Mouse (Mus musculus): Measurements from ENCODE around the gene Gm13212. TPM values are rescaled to one million over a fixed set of nuclear protein-coding genes. Genes with fewer than 3 reads are reported as not detected.
"Not testable (repeated sequence)": the region's sequence is repeated elsewhere in the genome, so short reads cannot be mapped to it uniquely, and the experiment has no call there.

Gm13212 gene
- polyA plus RNA-seq, 1 experiment from 2014 or later: 5.0 TPM

- 79% methylated on average over 8 of the region's 8 CpGs for WGBS
- H3K36me3 ChIP-seq (ENCODE audit: control insufficient read depth, insufficient read depth); H3K27me3 ChIP-seq (ENCODE audit: control insufficient read depth, insufficient read depth, low read length); H3K4me3 ChIP-seq (ENCODE audit: low read length); H3K9me3 ChIP-seq (replicated peaks; ENCODE audit: control insufficient read depth, low read length); H3K4me2 ChIP-seq (ENCODE audit: low read depth, low read length); H3K9ac ChIP-seq (ENCODE audit: low read length); ATAC-seq (replicated peaks; ENCODE audit: extremely low read depth, insufficient read depth, low FRiP score); H3K27ac ChIP-seq (ENCODE audit: low read length); H3K4me1 ChIP-seq (ENCODE audit: control insufficient read depth, insufficient read depth, low read length): not testable (repeated sequence)
Observed at GRCm38 (mm10) chr4:145576623-145577022, 8.3 kb upstream of the Gm13212 start.

- H3K27ac ChIP-seq (ENCODE audit: low read length); H3K4me2 ChIP-seq (ENCODE audit: low read depth, low read length); ATAC-seq (replicated peaks; ENCODE audit: extremely low read depth, insufficient read depth, low FRiP score); H3K4me1 ChIP-seq (ENCODE audit: control insufficient read depth, insufficient read depth, low read length); H3K9ac ChIP-seq (ENCODE audit: low read length); H3K4me3 ChIP-seq (ENCODE audit: low read length); H3K27me3 ChIP-seq (ENCODE audit: control insufficient read depth, insufficient read depth, low read length); H3K9me3 ChIP-seq (replicated peaks; ENCODE audit: control insufficient read depth, low read length); H3K36me3 ChIP-seq (ENCODE audit: control insufficient read depth, insufficient read depth): not testable (repeated sequence)
- 67% methylated on average over 1 of the region's 1 CpGs for WGBS
Observed at GRCm38 (mm10) chr4:145580333-145580732, 4.6 kb upstream of the Gm13212 start.

- not testable (repeated sequence) for H3K27me3 ChIP-seq (ENCODE audit: control insufficient read depth, insufficient read depth, low read length); H3K27ac ChIP-seq (ENCODE audit: low read length); H3K9me3 ChIP-seq (replicated peaks; ENCODE audit: control insufficient read depth, low read length); H3K4me1 ChIP-seq (ENCODE audit: control insufficient read depth, insufficient read depth, low read length); H3K9ac ChIP-seq (ENCODE audit: low read length); H3K36me3 ChIP-seq (ENCODE audit: control insufficient read depth, insufficient read depth); ATAC-seq (replicated peaks; ENCODE audit: extremely low read depth, insufficient read depth, low FRiP score)
- Histone ChIP-seq H3K4me3 (ENCODE audit: low read length) (peak overlapping the region; percentile 48; the same call in 1 of the 2 replicates), H3K4me2 (ENCODE audit: low read depth, low read length) (peak overlapping the region; percentile 49; the same call in 1 of the 2 replicates)
- WGBS: 62% methylated on average over 2 of the region's 2 CpGs
Observed at GRCm38 (mm10) chr4:145586046-145586445, 1.1 kb downstream of the Gm13212 start.

GRCm38 (mm10) chr4:145594183-145594582 lies 9.2 kb downstream of the Gm13212 start:
- not testable (repeated sequence) for ATAC-seq (replicated peaks; ENCODE audit: extremely low read depth, insufficient read depth, low FRiP score); H3K27ac ChIP-seq (ENCODE audit: low read length)
- 71% methylated on average over 1 of the region's 1 CpGs for WGBS

GRCm38 (mm10) chr4:145594798-145595197 lies 9.8 kb downstream of the Gm13212 start:
- not testable (repeated sequence) for H3K9ac ChIP-seq (ENCODE audit: low read length); H3K27ac ChIP-seq (ENCODE audit: low read length); H3K36me3 ChIP-seq (ENCODE audit: control insufficient read depth, insufficient read depth); H3K9me3 ChIP-seq (replicated peaks; ENCODE audit: control insufficient read depth, low read length); H3K4me1 ChIP-seq (ENCODE audit: control insufficient read depth, insufficient read depth, low read length); H3K4me2 ChIP-seq (ENCODE audit: low read depth, low read length); H3K27me3 ChIP-seq (ENCODE audit: control insufficient read depth, insufficient read depth, low read length); H3K4me3 ChIP-seq (ENCODE audit: low read length)
- peak; percentile 32 for ATAC-seq (replicated peaks; ENCODE audit: extremely low read depth, insufficient read depth, low FRiP score)
- 84% methylated on average over 3 of the region's 4 CpGs for WGBS

More at GRCm38 (mm10) chr4:145594183-145594582, 9.2 kb downstream of the Gm13212 start:
- H3K4me3 ChIP-seq (ENCODE audit: low read length); H3K27me3 ChIP-seq (ENCODE audit: control insufficient read depth, insufficient read depth, low read length); H3K36me3 ChIP-seq (ENCODE audit: control insufficient read depth, insufficient read depth); H3K4me1 ChIP-seq (ENCODE audit: control insufficient read depth, insufficient read depth, low read length); H3K9ac ChIP-seq (ENCODE audit: low read length); H3K9me3 ChIP-seq (replicated peaks; ENCODE audit: control insufficient read depth, low read length); H3K4me2 ChIP-seq (ENCODE audit: low read depth, low read length): not testable (repeated sequence)

GRCm38 (mm10) chr4:145640416-145641185 lies 55.6 kb downstream of the Gm13212 start:
- whole genome bisulfite sequencing: 19% methylated on average over 81 of the region's 83 CpGs
- not testable (repeated sequence) for H3K27ac ChIP-seq (ENCODE audit: low read length); H3K9ac ChIP-seq (ENCODE audit: low read length); H3K27me3 ChIP-seq (ENCODE audit: control insufficient read depth, insufficient read depth, low read length); H3K36me3 ChIP-seq (ENCODE audit: control insufficient read depth, insufficient read depth); H3K4me1 ChIP-seq (ENCODE audit: control insufficient read depth, insufficient read depth, low read length); ATAC-seq (replicated peaks; ENCODE audit: extremely low read depth, insufficient read depth, low FRiP score); H3K9me3 ChIP-seq (replicated peaks; ENCODE audit: control insufficient read depth, low read length); H3K4me3 ChIP-seq (ENCODE audit: low read length); H3K4me2 ChIP-seq (ENCODE audit: low read depth, low read length)

GRCm38 (mm10) chr4:145670385-145670784 lies 85.4 kb downstream of the Gm13212 start, which contains the start of gene Zfp980:
Gene Zfp980 (plus strand): TSS chr4:145670685.
- WGBS: 45% methylated on average over 3 of the region's 3 CpGs
- not testable (repeated sequence) for H3K4me2 ChIP-seq (ENCODE audit: low read depth, low read length); H3K36me3 ChIP-seq (ENCODE audit: control insufficient read depth, insufficient read depth); ATAC-seq (replicated peaks; ENCODE audit: extremely low read depth, insufficient read depth, low FRiP score); H3K9me3 ChIP-seq (replicated peaks; ENCODE audit: control insufficient read depth, low read length); H3K27ac ChIP-seq (ENCODE audit: low read length); H3K4me1 ChIP-seq (ENCODE audit: control insufficient read depth, insufficient read depth, low read length); H3K9ac ChIP-seq (ENCODE audit: low read length); H3K27me3 ChIP-seq (ENCODE audit: control insufficient read depth, insufficient read depth, low read length); H3K4me3 ChIP-seq (ENCODE audit: low read length)

- not testable (repeated sequence) for H3K4me2 ChIP-seq (ENCODE audit: low read depth, low read length); H3K9ac ChIP-seq (ENCODE audit: low read length); H3K4me3 ChIP-seq (ENCODE audit: low read length); ATAC-seq (replicated peaks; ENCODE audit: extremely low read depth, insufficient read depth, low FRiP score); H3K36me3 ChIP-seq (ENCODE audit: control insufficient read depth, insufficient read depth); H3K9me3 ChIP-seq (replicated peaks; ENCODE audit: control insufficient read depth, low read length); H3K4me1 ChIP-seq (ENCODE audit: control insufficient read depth, insufficient read depth, low read length); H3K27me3 ChIP-seq (ENCODE audit: control insufficient read depth, insufficient read depth, low read length); H3K27ac ChIP-seq (ENCODE audit: low read length)
- 57% methylated on average over 2 of the region's 2 CpGs for WGBS
Observed at GRCm38 (mm10) chr4:145674286-145674780, 89.4 kb downstream of the Gm13212 start.

All from heart, embryonic 16.5 days (tissue).